Mouse (Mus musculus) kidney, embryonic 15.5 days (tissue): ENCODE measurements around the gene Pcnp. TPM values are rescaled to one million over a fixed set of nuclear protein-coding genes. Genes with fewer than 3 reads are reported as not detected.
"Not testable (repeated sequence)": the region's sequence is repeated elsewhere in the genome, so short reads cannot be mapped to it uniquely, and the experiment has no call there.

Experiments
- ATAC-seq: fragments of 200-750 bp; cut with Nextera tagmentation; replicated peaks from 2 replicates; pipeline ENCODE4 v1.8.0; 2017; ENCODE audit warnings: moderate TSS enrichment; ENCODE audit not compliant: low FRiP score
- H3K27ac ChIP-seq: fragments of 300-500 bp; sonication (generic); 2 replicates; pipeline ENCODE4 v1.5.1; 2015; ENCODE audit warnings: mild to moderate bottlenecking, inconsistent platforms
- H3K27me3 ChIP-seq: fragments of 300-500 bp; sonication (generic); 2 replicates; pipeline ENCODE4 v1.6.1; 2015; ENCODE audit warnings: inconsistent platforms
- H3K36me3 ChIP-seq: fragments of 300-500 bp; sonication (generic); 2 replicates; pipeline ENCODE4 v1.6.1; 2015; ENCODE audit warnings: inconsistent platforms
- H3K4me1 ChIP-seq: fragments of 300-500 bp; sonication (generic); 2 replicates; pipeline ENCODE4 v1.6.1; 2015; ENCODE audit warnings: inconsistent platforms
- H3K4me2 ChIP-seq: fragments of 300-500 bp; sonication (generic); 2 replicates; pipeline ENCODE4 v1.6.1; 2015; ENCODE audit warnings: moderate library complexity, mild to moderate bottlenecking, inconsistent platforms
- H3K4me3 ChIP-seq: fragments of 300-500 bp; sonication (generic); replicated peaks from 2 replicates; pipeline ENCODE4 v1.5.1; 2015; ENCODE audit warnings: mild to moderate bottlenecking, inconsistent platforms
- H3K9ac ChIP-seq: fragments of 300-500 bp; sonication (generic); 2 replicates; pipeline ENCODE4 v1.6.1; 2015; ENCODE audit warnings: mild to moderate bottlenecking, inconsistent platforms
- H3K9me3 ChIP-seq: fragments of 300-500 bp; sonication (generic); replicated peaks from 2 replicates; pipeline ENCODE4 v1.6.1; 2016; ENCODE audit warnings: inconsistent platforms
- WGBS: fragments of 180-500 bp; shearing (Covaris S2); methylation state at CpG from one replicate; pipeline ENCODE4 v1.1.7; 2015; ENCODE audit warnings: mixed read lengths; 5-methylcytosine and 5-hydroxymethylcytosine counted together
- polyA plus RNA-seq: library from polyadenylated mRNA; unstranded; fragments of >200 nt; fragmentation: Nextera tagmentation; extraction: Ambion mirVana; gene quantifications from 2 replicates; pipeline ENCODE4 v1.2.1, GENCODE M21; 2015

The Pcnp gene
- polyA plus RNA-seq, 1 experiment from 2014 or later = 216 TPM

GRCm38 (mm10) chr16:55974256-55974902 lies 55.2 kb downstream of the Pcnp start:
- H3K4me3 ChIP-seq = peak overlapping the region; percentile 100
- no peaks in the 10 kb centered on the region for H3K27me3 ChIP-seq
- peak overlapping the region; percentile 84 for H3K27ac ChIP-seq
- peak overlapping the region; percentile 80 for H3K4me2 ChIP-seq
- peaks cover 40% of the 10 kb centered on the region for H3K36me3 ChIP-seq
- ATAC-seq = peak; percentile 91
- H3K4me1 ChIP-seq = peaks cover 35% of the 10 kb centered on the region
- H3K9me3 ChIP-seq = no peaks in the 10 kb centered on the region
- H3K9ac ChIP-seq = peak overlapping the region; percentile 99
- WGBS = 2% methylated on average over 55 of the region's 55 CpGs

GRCm38 (mm10) chr16:55973431-55974255 lies 55.9 kb downstream of the Pcnp start, which contains the start of gene Zbtb11:
Gene Zbtb11, plus strand, starts transcription at chr16:55973883.
- peak; percentile 98 for ATAC-seq
- under 1% methylated on average over 77 of the region's 86 CpGs for WGBS

GRCm38 (mm10) chr16:55972626-55973201 lies 56.8 kb downstream of the Pcnp start:
- 54% methylated on average over 10 of the region's 10 CpGs for WGBS
- ATAC-seq = no peak
- Histone ChIP-seq H3K9me3 (no peaks in the 10 kb centered on the region), H3K27me3 (no peaks in the 10 kb centered on the region), H3K4me3 (peak overlapping the region; percentile 100), H3K4me1 (peaks cover 50% of the 10 kb centered on the region), H3K27ac (peak overlapping the region; percentile 84), H3K36me3 (peaks cover 46% of the 10 kb centered on the region), H3K9ac (no peak overlapping the region), H3K4me2 (peak overlapping the region; percentile 80)

More at GRCm38 (mm10) chr16:55973431-55974255, 55.9 kb downstream of the Pcnp start, which contains the start of gene Zbtb11:
- Histone ChIP-seq H3K9ac (peak within 1 kb of the TSS; percentile 99), H3K4me2 (peak within 1 kb of the TSS; percentile 80), H3K9me3 (no peaks in the 10 kb centered on the region), H3K36me3 (peaks cover 48% of the 10 kb centered on the region), H3K27ac (peak within 1 kb of the TSS; percentile 84), H3K4me1 (peaks cover 42% of the 10 kb centered on the region), H3K27me3 (no peaks in the 10 kb centered on the region), H3K4me3 (peak within 1 kb of the TSS; percentile 100)

- no peaks in the 10 kb centered on the region for H3K27me3 ChIP-seq
- 84% methylated on average over 6 of the region's 6 CpGs for WGBS
- no peak for ATAC-seq
Measured at GRCm38 (mm10) chr16:55971735-55972615, 57.6 kb downstream of the Pcnp start.

GRCm38 (mm10) chr16:55970416-55970815 lies 59.1 kb downstream of the Pcnp start:
- WGBS = 90% methylated on average over 5 of the region's 5 CpGs

More at GRCm38 (mm10) chr16:55971735-55972615, 57.6 kb downstream of the Pcnp start:
- no peak overlapping the region for H3K4me3 ChIP-seq
- H3K4me2 ChIP-seq = no peak overlapping the region
- no peak overlapping the region; the same call in 1 of the 2 replicates for H3K27ac ChIP-seq
- peaks cover 54% of the 10 kb centered on the region for H3K4me1 ChIP-seq
- H3K36me3 ChIP-seq = peaks cover 49% of the 10 kb centered on the region
- H3K9ac ChIP-seq = no peak overlapping the region
- H3K9me3 ChIP-seq = no peaks in the 10 kb centered on the region

GRCm38 (mm10) chr16:55969147-55969546 lies 60.4 kb downstream of the Pcnp start:
- 78% methylated on average over 3 of the region's 3 CpGs for WGBS
- Histone ChIP-seq H3K36me3 (peaks cover 49% of the 10 kb centered on the region), H3K27me3 (no peaks in the 10 kb centered on the region), H3K4me2 (peak overlapping the region; percentile 4; the same call in 1 of the 2 replicates), H3K4me3 (no peak overlapping the region), H3K27ac (no peak overlapping the region), H3K9me3 (no peaks in the 10 kb centered on the region), H3K9ac (no peak overlapping the region), H3K4me1 (peaks cover 47% of the 10 kb centered on the region)
- no peak for ATAC-seq

More at GRCm38 (mm10) chr16:55970416-55970815, 59.1 kb downstream of the Pcnp start:
- no peaks in the 10 kb centered on the region for H3K27me3 ChIP-seq
- H3K4me2 ChIP-seq = no peak overlapping the region
- H3K27ac ChIP-seq = no peak overlapping the region
- H3K4me3 ChIP-seq = no peak overlapping the region
- peaks cover 49% of the 10 kb centered on the region for H3K36me3 ChIP-seq
- ATAC-seq = no peak
- peaks cover 52% of the 10 kb centered on the region for H3K4me1 ChIP-seq
- no peaks in the 10 kb centered on the region for H3K9me3 ChIP-seq
- no peak overlapping the region for H3K9ac ChIP-seq

- H3K27me3 ChIP-seq = no peaks in the 10 kb centered on the region
- peak overlapping the region; percentile 83 for H3K4me2 ChIP-seq
- peak overlapping the region; percentile 89; the same call in 1 of the 2 replicates for H3K27ac ChIP-seq
- no peaks in the 10 kb centered on the region for H3K9me3 ChIP-seq
- H3K36me3 ChIP-seq = peaks cover 44% of the 10 kb centered on the region
- H3K4me3 ChIP-seq = peak overlapping the region; percentile 78
- WGBS = 25% methylated on average over 1 of the region's 1 CpGs
- peaks cover 38% of the 10 kb centered on the region for H3K4me1 ChIP-seq
- peak overlapping the region; percentile 78 for H3K9ac ChIP-seq
- ATAC-seq = no peak
Measured at GRCm38 (mm10) chr16:55967221-55967620, 62.3 kb downstream of the Pcnp start.

- Histone ChIP-seq H3K4me1 (peaks cover 31% of the 10 kb centered on the region), H3K4me2 (peak within 1 kb of the TSS; percentile 83), H3K36me3 (peaks cover 35% of the 10 kb centered on the region), H3K4me3 (peak within 1 kb of the TSS; percentile 78), H3K9me3 (no peaks in the 10 kb centered on the region), H3K27ac (peak within 1 kb of the TSS; percentile 89), H3K9ac (peak within 1 kb of the TSS; percentile 78), H3K27me3 (no peaks in the 10 kb centered on the region)
- peak; percentile 93 for ATAC-seq
- under 1% methylated on average over 42 of the region's 42 CpGs for WGBS
Measured at GRCm38 (mm10) chr16:55966212-55966871, 63.2 kb downstream of the Pcnp start, which contains the start of gene Rpl24. Gene Rpl24, plus strand, starts transcription at chr16:55966275.

- no peak for ATAC-seq
- H3K27ac ChIP-seq = no peak overlapping the region
- H3K4me1 ChIP-seq = peaks cover 18% of the 10 kb centered on the region
- peaks cover 15% of the 10 kb centered on the region for H3K36me3 ChIP-seq
- H3K4me3 ChIP-seq = no peak overlapping the region
- whole genome bisulfite sequencing = 65% methylated on average over 4 of the region's 4 CpGs
- H3K9ac ChIP-seq = no peak overlapping the region
- no peak overlapping the region for H3K4me2 ChIP-seq
- H3K9me3 ChIP-seq = no peaks in the 10 kb centered on the region
- H3K27me3 ChIP-seq = no peaks in the 10 kb centered on the region
Measured at GRCm38 (mm10) chr16:55964126-55964949, 65.2 kb downstream of the Pcnp start.

- WGBS = 85% methylated on average over 6 of the region's 11 CpGs
- not testable (repeated sequence) for H3K4me2 ChIP-seq, H3K36me3 ChIP-seq, ATAC-seq, H3K9me3 ChIP-seq, H3K27me3 ChIP-seq, H3K9ac ChIP-seq, H3K4me3 ChIP-seq, H3K4me1 ChIP-seq, H3K27ac ChIP-seq
Measured at GRCm38 (mm10) chr16:55963068-55963467, 66.5 kb downstream of the Pcnp start.
